Mouse (Mus musculus): ENCODE data around the gene Sort1. TPM values are rescaled to one million over a fixed set of nuclear protein-coding genes. Genes with fewer than 3 reads are reported as not detected.

The Sort1 gene
- polyA plus RNA-seq, 1 experiment: 141 TPM

DNA sequence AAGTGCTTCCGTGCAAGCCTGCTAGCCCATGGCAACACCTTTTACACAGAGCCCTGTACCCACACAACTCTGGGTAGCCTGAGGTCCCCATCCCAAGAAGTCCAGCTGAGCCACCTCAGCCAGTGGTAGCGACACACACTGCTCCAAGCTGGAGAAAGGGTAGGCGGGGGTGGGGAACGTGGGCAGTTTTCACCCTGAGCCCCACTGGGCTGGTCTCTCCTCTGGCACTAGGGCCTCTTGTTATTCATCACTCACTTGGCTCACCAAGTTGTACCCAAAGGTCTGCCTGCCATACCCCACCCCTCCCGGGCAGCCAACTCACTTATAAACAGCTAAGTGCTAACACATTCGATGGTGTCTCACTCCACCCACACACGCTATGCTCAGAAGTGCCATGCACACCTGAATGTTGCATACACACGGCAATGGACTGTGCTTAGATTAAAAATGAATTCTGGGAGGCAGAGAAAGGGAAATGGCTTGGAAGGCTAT is 124.7 kb downstream of the Sort1 start:
- no peak overlapping the region for H3K4me3 ChIP-seq (replicated peaks; ENCODE audit: extremely low read depth, low read depth, low read length)
- 75% methylated on average over 8 of the region's 8 CpGs for WGBS
- peaks cover 10% of the 10 kb centered on the region for H3K4me1 ChIP-seq (ENCODE audit: control insufficient read depth, insufficient read depth, low read length)
- TF ChIP-seq POLR2A (IDR thresholded peaks at IDR 0.05; ENCODE audit: borderline replicate concordance, extremely low read depth, low read depth, low read length): no peak
- TF ChIP-seq CTCF (IDR thresholded peaks at IDR 0.05; ENCODE audit: insufficient read depth, low read length): no peak
- no peak for DNase-seq

DNA sequence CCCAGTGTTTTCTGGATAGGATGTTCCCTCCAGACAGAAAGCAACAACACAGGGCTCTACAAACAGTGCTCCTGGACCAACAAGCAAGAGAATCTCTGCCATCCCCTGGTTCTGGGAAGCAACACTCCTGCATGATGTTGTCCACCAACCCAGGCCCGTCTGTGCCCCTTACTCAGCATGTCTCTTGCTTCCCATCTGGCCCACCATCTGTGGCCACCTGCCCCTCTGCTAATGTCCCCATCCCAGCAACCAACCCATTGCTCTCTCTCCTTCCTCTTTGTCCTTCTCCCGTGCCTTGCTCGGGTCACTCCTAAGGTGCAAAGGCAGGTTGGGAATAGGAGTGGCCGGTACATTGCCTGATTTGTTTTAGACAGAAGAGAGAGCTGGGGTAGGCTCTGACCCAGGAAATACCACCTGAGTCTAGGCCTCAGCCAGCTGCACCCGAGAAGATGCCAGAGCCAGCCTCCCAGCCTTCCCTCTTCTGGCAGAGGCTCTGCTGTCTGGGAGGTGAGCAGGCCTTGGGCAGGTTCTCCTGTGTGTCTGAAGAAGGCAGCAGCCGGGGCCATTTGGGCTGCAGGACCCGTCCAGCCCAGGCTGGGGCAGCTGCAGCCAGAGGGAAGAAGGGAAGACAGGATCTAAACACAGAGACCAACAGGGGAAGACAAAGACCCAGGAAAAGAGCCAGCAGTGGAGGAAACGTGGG is 125.9 kb downstream of the Sort1 start:
- H3K4me1 ChIP-seq (ENCODE audit: control insufficient read depth, insufficient read depth, low read length): peaks cover 12% of the 10 kb centered on the region
- no peak overlapping the region for H3K4me3 ChIP-seq (replicated peaks; ENCODE audit: extremely low read depth, low read depth, low read length)
- DNase-seq: no peak
- TF ChIP-seq POLR2A (IDR thresholded peaks at IDR 0.05; ENCODE audit: borderline replicate concordance, extremely low read depth, low read depth, low read length) (no peak), CTCF (IDR thresholded peaks at IDR 0.05; ENCODE audit: insufficient read depth, low read length) (no peak)
- 55% methylated on average over 8 of the region's 8 CpGs for WGBS

GRCm38 (mm10) chr3:108410359-108410714 is 126.5 kb downstream of the Sort1 start:
- no peak for TF ChIP-seq POLR2A (IDR thresholded peaks at IDR 0.05; ENCODE audit: borderline replicate concordance, extremely low read depth, low read depth, low read length)
- TF ChIP-seq CTCF (IDR thresholded peaks at IDR 0.05; ENCODE audit: insufficient read depth, low read length): no peak
- 44% methylated on average over 5 of the region's 5 CpGs for WGBS
- Histone ChIP-seq H3K4me1 (ENCODE audit: control insufficient read depth, insufficient read depth, low read length) (peaks cover 16% of the 10 kb centered on the region), H3K4me3 (replicated peaks; ENCODE audit: extremely low read depth, low read depth, low read length) (no peak overlapping the region)
- DNase-seq: no peak

Other genes with a start within 250 kb of the Sort1 start
- 11.7 and 17.9 TPM in 2 replicates for gene Gstm4, start 239.2 kb upstream of the Sort1 start, polyA plus RNA-seq (2012; rRNA removed)
- gene Ampd2, start 197.4 kb upstream of the Sort1 start, polyA plus RNA-seq (2012; rRNA removed): 77.5 and 84.7 TPM in 2 replicates
- 0.24 TPM in 1 of 2 replicates, not detected in the other for gene Gnat2, start 191.3 kb upstream of the Sort1 start, polyA plus RNA-seq (2012; rRNA removed)
- 15.9 and 29.5 TPM in 2 replicates for gene Gnai3, start 137.9 kb upstream of the Sort1 start, polyA plus RNA-seq (2012; rRNA removed)
- not detected in 2 replicates for gene Gpr61, start 129.2 kb upstream of the Sort1 start, polyA plus RNA-seq (2012; rRNA removed)
- gene Amigo1, start 97.7 kb upstream of the Sort1 start, polyA plus RNA-seq (2012; rRNA removed): 22.3 and 27.1 TPM in 2 replicates
- gene Cyb561d1, start 82.9 kb upstream of the Sort1 start, polyA plus RNA-seq (2012; rRNA removed): 8.1 and 11.4 TPM in 2 replicates
- 8.6 and 10.5 TPM in 2 replicates for gene Atxn7l2, start 73.1 kb upstream of the Sort1 start, polyA plus RNA-seq (2012; rRNA removed)
- 0.18 and 3.1 TPM in 2 replicates for gene Sypl2, start 57.4 kb upstream of the Sort1 start, polyA plus RNA-seq (2012; rRNA removed)
- gene Psma5, start 27.2 kb upstream of the Sort1 start, polyA plus RNA-seq (2012; rRNA removed): 22.6 and 37.4 TPM in 2 replicates
- gene Mybphl, start 80.8 kb downstream of the Sort1 start, polyA plus RNA-seq (2012; rRNA removed): 34.9 and 39.2 TPM in 2 replicates
- 2.3 and 2.4 TPM in 2 replicates for gene Psrc1, start 99.8 kb downstream of the Sort1 start, polyA plus RNA-seq (2012; rRNA removed)
- 22.7 and 26.7 TPM in 2 replicates for gene Celsr2, start 131.5 kb downstream of the Sort1 start, polyA plus RNA-seq (2012; rRNA removed)
- 29.4 and 48.0 TPM in 2 replicates for gene Sars, start 161.1 kb downstream of the Sort1 start, polyA plus RNA-seq (2012; rRNA removed)

Data from lung, adult 2 months (tissue).